Mouse (Mus musculus) erythroblast, adult 5-6 weeks (primary cell): Measurements from ENCODE around the gene Leng1. TPM values are rescaled to one million over a fixed set of nuclear protein-coding genes. Genes with fewer than 3 reads are reported as not detected.
A peak's percentile ranks its signal among the peaks of the same experiment; 100 is the strongest.
"Not testable (repeated sequence)": the region's sequence is repeated elsewhere in the genome, so short reads cannot be mapped to it uniquely, and the experiment has no call there.

Experiments
- ATAC-seq: replicated peaks from 2 replicates; pipeline ENCODE4 v1.8.0; 2016; ENCODE audit warnings: moderate number of reproducible peaks, mild to moderate bottlenecking, moderate TSS enrichment, inconsistent platforms; ENCODE audit not compliant: poor library complexity, low FRiP score, severe bottlenecking
- total RNA-seq, 2 experiments: library from RNA; stranded (forward) in 1 of 2; stranded (reverse) in 1 of 2; fragments of 150-400 nt in 1 of 2; fragments of 200-764, 138-1000 nt in 1 of 2; gene quantifications; 2 replicates each; pipeline versions ENCODE4 v1.2.3 to v1.2.4; 2015 to 2017; ENCODE audit warnings: low replicate concordance in 2 of 2

Gene Leng1
- total RNA-seq (2015; ENCODE audit: low replicate concordance) (1.5 and 5.0 TPM in 2 replicates), total RNA-seq (2017; ENCODE audit: low replicate concordance) (1.7 and 2.6 TPM in 2 replicates)

DNA sequence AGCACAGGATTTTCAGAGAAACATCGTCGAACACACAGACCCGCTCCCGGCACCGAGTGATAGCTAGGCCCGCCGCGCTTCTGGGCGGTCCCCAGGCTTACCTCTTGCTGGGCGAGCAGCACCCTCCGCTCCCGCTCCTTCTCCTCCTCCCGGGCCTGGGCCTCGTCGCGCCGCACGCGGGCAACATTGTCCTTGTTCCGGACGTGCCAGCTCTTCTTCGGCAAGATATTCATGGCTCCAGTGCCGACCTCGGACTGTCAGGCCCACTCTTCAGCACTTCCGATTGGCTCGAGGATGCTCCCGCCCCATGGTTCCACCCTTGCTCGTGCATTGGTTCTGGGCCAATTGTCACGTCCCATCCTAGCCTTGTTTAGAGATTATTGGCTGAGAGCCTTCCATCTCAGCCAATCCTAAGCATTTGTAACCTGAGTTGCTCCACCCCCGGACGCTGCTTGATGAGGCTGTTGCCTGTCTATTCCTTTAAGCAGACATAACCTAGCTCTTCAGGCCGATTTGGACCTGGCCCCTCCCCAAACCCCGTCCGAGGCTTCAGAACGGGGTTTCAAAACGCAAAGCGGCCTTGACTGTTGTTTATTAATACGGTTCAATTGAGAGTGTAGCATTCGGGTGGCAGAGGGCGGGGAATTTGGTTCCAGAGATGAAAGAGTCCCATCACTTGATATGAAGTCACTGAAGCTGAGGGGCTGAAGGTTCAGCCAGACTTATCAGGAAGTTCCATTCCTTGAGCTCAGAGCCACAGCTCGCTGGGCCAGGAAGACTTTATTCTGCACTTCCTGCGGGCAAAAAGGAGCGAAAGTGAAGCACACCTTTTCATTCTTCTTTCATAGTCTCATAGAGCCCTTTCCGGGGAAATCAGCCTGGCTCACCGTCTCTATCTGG lies at the start of gene Leng1:
TSS of gene Leng1 (minus strand) at position 626 of the 900 bp plus-strand sequence.
- peak; percentile 94 for ATAC-seq

DNA sequence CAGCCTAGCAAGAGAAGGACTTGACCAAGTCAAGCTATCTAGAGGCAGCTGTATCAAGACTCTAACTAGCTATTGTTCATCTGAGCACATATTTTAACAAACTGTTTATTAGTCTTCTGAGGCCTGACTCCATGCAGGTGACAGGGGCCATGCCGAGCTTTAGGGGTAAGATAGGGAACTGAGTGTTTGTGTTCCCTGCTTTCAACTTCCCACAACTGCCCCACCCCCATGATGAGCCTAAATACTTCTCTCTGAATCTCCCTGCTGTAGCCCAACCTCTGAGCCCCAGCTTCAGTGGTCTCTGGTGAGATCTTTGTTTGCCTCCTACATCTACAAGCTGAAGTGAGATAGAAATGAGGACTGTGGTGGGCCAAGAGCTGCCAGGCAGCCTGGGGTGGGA lies 49.6 kb upstream of the Leng1 start:
- 0 out of 2 replicates have a peak, but pooled peaks have one; percentile 43 for ATAC-seq

GRCm38 (mm10) chr7:3712264-3712942 lies 46.8 kb upstream of the Leng1 start:
- no peak for ATAC-seq

DNA sequence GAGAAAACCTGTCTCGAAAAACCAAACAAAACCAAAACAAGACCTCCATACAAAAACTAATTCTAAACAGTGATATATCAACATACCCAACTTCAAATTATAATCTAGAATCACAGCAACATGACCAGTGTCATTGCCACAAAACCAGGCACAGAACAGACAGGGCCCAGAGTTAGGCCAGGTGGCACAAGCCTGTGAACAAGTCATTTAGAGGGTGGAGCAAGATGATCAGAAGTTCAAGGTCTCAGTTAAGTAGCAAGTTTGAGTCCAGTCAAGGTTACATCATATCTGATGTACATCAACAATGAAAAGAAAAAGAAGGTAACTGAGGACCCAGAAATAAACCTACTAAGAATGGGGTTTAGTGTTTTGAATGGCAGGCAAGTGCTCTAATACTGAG lies 43.4 kb upstream of the Leng1 start:
- no peak for ATAC-seq

DNA sequence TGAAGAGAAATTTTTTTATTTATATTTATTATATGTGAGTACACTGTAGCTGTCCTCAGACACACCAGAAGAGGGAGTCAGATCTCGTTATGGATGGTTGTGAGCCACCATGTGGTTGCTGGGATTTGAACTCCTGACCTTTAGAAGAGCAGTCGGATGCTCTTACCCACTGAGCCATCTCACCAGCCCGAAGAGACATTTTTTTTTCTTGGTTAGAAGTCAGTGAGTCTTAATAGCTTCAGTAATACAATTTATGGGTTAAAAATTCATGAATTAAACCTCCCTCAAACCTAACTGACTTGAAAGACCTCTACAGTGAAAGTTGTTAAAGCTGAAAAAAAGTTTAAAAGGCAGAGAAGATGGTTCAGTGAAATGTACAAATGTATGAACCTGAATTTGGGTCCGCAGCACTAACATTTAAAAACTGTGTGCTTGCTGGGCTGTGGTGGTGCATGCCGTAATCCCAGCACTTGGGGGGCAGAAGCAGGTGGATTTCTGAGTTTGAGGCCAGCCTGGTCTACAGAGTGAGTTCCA lies 42.9 kb upstream of the Leng1 start:
- not testable (repeated sequence) for ATAC-seq

DNA sequence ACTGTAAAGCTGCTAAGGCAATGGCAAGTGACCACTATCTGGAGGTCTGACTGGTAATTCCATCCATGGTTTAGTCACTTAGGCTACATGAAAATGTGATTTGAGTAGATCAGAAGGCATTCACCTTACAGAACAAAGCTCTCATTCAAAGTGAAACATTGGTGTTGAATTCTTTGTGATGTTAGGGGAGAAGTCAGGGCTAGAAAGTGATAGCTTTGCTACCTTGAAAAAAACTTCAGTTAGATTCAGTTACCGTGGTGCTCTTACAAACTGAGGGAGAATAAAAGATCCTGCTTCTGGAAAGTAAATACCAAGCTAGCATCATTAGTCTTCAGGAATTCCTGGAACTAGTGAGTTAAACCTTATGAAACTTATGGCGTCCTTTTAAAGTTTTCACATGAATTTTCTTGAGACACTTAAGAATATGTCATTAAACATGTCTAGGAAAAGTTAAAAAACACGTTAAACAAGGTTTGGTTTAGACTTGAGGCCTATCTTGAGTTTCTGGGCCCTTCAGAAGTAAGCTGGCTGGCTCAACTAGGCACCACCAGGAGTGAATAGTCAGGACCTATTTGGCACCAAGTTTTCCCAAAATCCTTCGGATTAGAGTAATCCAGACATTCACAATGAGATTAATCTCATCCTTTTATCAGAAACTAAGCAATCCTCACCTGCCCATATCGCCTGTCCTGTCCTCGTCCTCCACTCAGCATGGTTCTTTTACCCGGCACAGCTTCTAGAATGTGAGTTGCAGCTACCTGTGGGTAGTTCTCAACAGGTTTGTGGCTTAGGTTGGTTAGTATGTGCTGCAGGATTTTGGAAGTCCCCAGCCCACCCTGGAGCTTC lies 42.2 kb upstream of the Leng1 start:
- no peak for ATAC-seq

DNA sequence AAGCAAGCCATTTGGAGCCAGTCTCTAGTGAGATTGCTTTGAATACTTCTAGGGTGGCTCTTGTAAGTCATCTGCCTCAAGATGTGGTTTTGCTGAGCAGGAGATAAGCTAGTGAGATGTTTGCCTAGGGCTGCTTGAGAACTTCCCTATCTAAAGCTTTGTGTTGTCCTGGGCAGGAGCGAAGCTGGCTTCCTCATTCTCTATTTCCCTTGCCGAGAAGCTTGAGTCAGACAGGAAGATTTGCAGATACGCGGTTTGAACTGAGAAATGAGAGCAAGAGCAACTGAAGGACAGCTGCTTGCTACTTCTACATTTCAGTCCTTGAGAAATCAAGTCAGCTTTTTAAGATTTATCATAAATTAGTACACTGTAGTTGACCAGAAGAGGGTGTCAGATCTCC lies 41.4 kb upstream of the Leng1 start:
- no peak for ATAC-seq

DNA sequence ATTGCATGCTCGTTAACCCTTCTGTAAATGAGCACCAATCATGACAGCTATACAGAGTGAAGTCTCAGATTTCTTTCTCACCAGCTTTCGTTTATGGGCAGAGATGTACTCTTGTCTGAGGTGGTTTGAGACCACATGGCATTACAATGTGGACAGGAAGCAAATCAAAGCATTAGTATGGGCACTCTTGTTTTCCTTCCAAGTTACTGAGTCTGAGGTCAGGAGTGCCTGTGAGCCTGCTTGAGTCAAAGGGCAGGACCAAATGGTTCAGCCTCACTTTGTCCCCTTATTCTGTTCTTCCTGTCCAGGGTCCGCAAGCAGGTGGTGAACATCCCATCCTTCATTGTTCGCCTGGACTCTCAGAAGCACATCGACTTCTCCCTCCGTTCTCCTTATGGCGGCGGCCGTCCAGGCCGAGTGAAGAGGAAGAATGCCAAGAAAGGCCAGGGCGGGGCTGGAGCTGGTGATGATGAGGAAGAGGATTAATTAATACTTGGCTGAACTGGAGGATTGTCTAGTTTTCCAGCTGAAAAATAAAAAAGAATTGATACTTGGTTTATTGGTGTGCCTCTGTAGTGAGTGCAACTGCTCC lies 40.8 kb upstream of the Leng1 start:
- no peak for ATAC-seq

GRCm38 (mm10) chr7:3705911-3706310 lies 40.3 kb upstream of the Leng1 start:
- no peak for ATAC-seq

GRCm38 (mm10) chr7:3705461-3705860 lies 39.8 kb upstream of the Leng1 start:
- ATAC-seq: not testable (repeated sequence)

GRCm38 (mm10) chr7:3704475-3704874 lies 38.8 kb upstream of the Leng1 start:
- peak; percentile 67 for ATAC-seq

GRCm38 (mm10) chr7:3703879-3704441 lies 38.3 kb upstream of the Leng1 start, which contains the start of gene Rps9:
Gene Rps9, plus strand, starts transcription at chr7:3703993.
- ATAC-seq: peak; percentile 96

GRCm38 (mm10) chr7:3703148-3703878 lies 37.7 kb upstream of the Leng1 start:
- ATAC-seq: peak; percentile 17

GRCm38 (mm10) chr7:3698471-3698870 lies 32.8 kb upstream of the Leng1 start:
- ATAC-seq: no peak

DNA sequence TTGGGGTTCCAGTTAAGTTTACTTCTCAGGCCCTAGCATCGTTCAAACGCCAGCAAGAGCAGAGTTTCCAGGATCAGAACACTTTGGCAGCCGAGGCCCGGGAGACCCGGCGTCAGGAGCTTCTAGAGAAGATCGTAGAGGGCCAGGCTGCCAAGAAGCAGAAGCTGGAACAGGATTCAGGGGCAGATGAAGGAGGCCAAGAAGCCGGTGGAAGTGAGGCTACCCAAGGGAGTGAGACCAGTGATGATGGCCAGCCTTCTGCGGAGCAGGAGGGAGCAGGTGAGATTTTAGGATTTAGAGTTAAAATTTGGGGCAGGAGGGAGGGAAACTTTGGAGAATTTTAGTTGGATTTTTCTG lies 29.3 kb upstream of the Leng1 start:
- not testable (repeated sequence) for ATAC-seq

- no peak for ATAC-seq
These were observed 28.7 kb upstream of the Leng1 start for GRCm38 (mm10) chr7:3694076-3694948.

GRCm38 (mm10) chr7:3693809-3694075 lies 28.1 kb upstream of the Leng1 start:
- ATAC-seq: no peak
